Mouse (Mus musculus) ES-E14 (cell line): Measurements from ENCODE around the gene Slc25a22. TPM values are rescaled to one million over a fixed set of nuclear protein-coding genes. Genes with fewer than 3 reads are reported as not detected.

Experiments used
- DNase-seq: peaks from one replicate; pipeline ENCODE4 v3.0.0-alpha.2; 2013; ENCODE audit warnings: low read depth, low spot score
- H3K27ac ChIP-seq: 2 replicates; pipeline ENCODE4 v1.5.1; 2012; ENCODE audit warnings: low read depth, mild to moderate bottlenecking, low read length, moderate library complexity, mixed read lengths; ENCODE audit not compliant: poor library complexity, insufficient read depth, severe bottlenecking
- H3K36me3 ChIP-seq: 2 replicates; pipeline ENCODE4 v1.6.1; 2012; ENCODE audit warnings: mild to moderate bottlenecking, low read length, moderate library complexity, mixed read lengths; ENCODE audit not compliant: control insufficient read depth, poor library complexity, insufficient read depth, severe bottlenecking
- H3K4me1 ChIP-seq, 2 experiments: fragments of 150-350 bp in 1 of 2; sonication (generic) in 1 of 2; 2 replicates each; pipeline ENCODE4 v1.6.1; 2012; ENCODE audit warnings: low read length in 2 of 2, mild to moderate bottlenecking in 1 of 2, mixed read lengths in 1 of 2; ENCODE audit not compliant: control insufficient read depth in 2 of 2, insufficient read depth in 2 of 2, poor library complexity in 1 of 2
- H3K4me3 ChIP-seq, 2 experiments: fragments of 150-350 bp in 1 of 2; sonication (generic) in 1 of 2; 2 replicates each; pipeline ENCODE4 v1.5.1; 2012; ENCODE audit warnings: low read length in 2 of 2, low read depth in 1 of 2, mild to moderate bottlenecking in 1 of 2, mixed read lengths in 1 of 2; ENCODE audit not compliant: insufficient read depth in 1 of 2, poor library complexity in 1 of 2, severe bottlenecking in 1 of 2
- H3K9ac ChIP-seq: 2 replicates; pipeline ENCODE4 v1.6.1; 2012; ENCODE audit warnings: low read depth, mild to moderate bottlenecking, low read length, mixed read lengths; ENCODE audit not compliant: poor library complexity, insufficient read depth, severe bottlenecking
- H3K9me3 ChIP-seq: fragments of 150-350 bp; sonication (generic); 2 replicates; pipeline ENCODE4 v1.6.1; 2012; ENCODE audit warnings: low read depth, mild to moderate bottlenecking, low read length; ENCODE audit not compliant: control insufficient read depth, insufficient read depth
- CHD2 ChIP-seq: IDR thresholded peaks from 2 replicates; pipeline ENCODE4 v1.6.1; 2014; ENCODE audit warnings: mild to moderate bottlenecking, low read depth, low read length, inconsistent platforms
- HCFC1 ChIP-seq: IDR thresholded peaks from 2 replicates; pipeline ENCODE4 v1.6.1; 2012; ENCODE audit warnings: low read length, inconsistent platforms, borderline replicate concordance; ENCODE audit not compliant: insufficient read depth
- MAFK ChIP-seq: IDR thresholded peaks from 2 replicates; pipeline ENCODE4 v1.6.1; 2014; ENCODE audit warnings: mild to moderate bottlenecking, low read depth, low read length, inconsistent platforms; ENCODE audit not compliant: insufficient read depth
- ZC3H11A ChIP-seq: IDR thresholded peaks from 2 replicates; pipeline ENCODE4 v1.6.1; 2012; ENCODE audit warnings: low read depth, mild to moderate bottlenecking, inconsistent platforms, low read length, borderline replicate concordance
- ZNF384 ChIP-seq: IDR thresholded peaks from 2 replicates; pipeline ENCODE4 v1.6.1; 2012; ENCODE audit warnings: low read depth, low read length, inconsistent platforms
- in situ Hi-C, 2 experiments: fragments of 600-800 bp; cut with MboI; formaldehyde crosslinking; loops; one replicate each; pipeline ENCODE4 v1.15.1; 2025; ENCODE audit warnings: low sequenced_read_pairs in 2 of 2, inconsistent platforms in 1 of 2; ENCODE audit not compliant: unreplicated experiment in 2 of 2
- total RNA-seq: library from RNA; depleted of rRNA; stranded (reverse); fragments of 300-350 nt; gene quantifications from 2 replicates; pipeline ENCODE4 v1.2.3, GENCODE M21; 2012

The Slc25a22 gene
- total RNA-seq, 1 experiment = 16.2 TPM

DNA sequence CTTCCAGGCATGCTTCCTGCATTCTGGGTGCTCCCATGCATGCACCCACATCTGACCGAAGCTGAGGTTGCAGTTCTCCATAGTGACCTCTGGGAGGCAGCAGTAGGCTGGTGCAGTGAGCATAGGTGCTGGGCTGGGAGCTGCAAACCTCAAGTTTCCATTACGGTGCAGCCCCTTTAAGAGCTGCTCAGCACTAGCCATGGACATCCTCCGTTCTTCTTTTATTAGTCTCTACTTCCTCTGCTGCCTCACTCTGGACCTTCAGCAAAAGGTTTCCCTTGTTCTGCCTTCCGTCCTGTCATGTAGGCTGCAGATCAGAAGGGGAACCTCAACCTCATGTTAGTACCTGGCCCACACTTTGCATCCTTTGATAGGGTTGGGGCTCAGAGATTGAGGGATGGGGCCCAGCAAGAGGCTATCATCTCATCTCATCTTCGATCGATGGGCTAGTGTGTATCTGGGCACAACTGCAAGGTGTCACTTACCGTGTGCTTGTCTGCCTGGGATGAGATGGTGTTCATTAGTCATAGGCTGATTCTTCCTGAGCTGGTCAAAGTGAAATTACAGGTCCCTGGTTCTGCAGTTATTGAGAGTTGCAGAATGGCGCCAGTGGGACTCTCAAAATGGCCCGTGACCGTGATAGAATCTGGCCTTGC lies 43.3 kb upstream of the Slc25a22 start:
- in situ Hi-C loops = no loop called here
- Histone ChIP-seq H3K9ac (no peak overlapping the region), H3K4me3 (no peak overlapping the region), H3K4me1 (peaks cover 4 to 15% of the 10 kb centered on the region in 2 experiments; a peak in 2 of 4 replicates), H3K9me3 (no peaks in the 10 kb centered on the region), H3K27ac (no peak overlapping the region), H3K36me3 (no peaks in the 10 kb centered on the region; the same call in 1 of the 2 replicates)
- no peak for DNase-seq
- TF ChIP-seq MAFK (peak; percentile 34; the same call in 1 of the 2 replicates), HCFC1 (no peak), CHD2 (no peak), ZC3H11A (peak; percentile 77; the same call in 1 of the 2 replicates), ZNF384 (no peak)

DNA sequence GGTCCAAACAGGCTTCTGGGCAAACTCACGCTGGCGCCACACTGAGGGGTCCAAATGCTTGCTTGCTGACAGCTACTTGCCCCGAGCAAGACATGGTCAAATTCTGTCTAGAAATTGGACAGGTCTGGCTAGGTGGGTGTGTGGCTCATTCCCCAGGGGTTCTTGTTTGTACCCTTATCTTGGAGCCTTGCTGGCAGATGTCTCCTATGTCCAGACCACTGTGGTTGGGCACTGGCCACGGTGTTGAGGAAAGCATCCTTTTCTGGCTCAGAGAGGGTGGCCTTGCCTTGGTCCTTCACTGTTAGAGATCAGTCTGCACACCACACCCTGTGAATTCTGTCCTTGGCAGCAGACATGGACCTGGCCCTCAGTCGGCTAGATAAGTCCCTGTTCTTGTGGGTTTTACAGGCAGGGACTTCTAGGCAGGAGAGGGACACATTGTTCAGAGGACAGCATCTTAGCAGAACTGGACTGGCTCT lies 40.6 kb upstream of the Slc25a22 start:
- Histone ChIP-seq H3K4me1 (peaks cover 4 to 15% of the 10 kb centered on the region in 2 experiments; a peak in 2 of 4 replicates), H3K36me3 (no peaks in the 10 kb centered on the region), H3K9me3 (no peaks in the 10 kb centered on the region), H3K27ac (no peak overlapping the region), H3K9ac (no peak overlapping the region), H3K4me3 (no peak overlapping the region)
- no peak for DNase-seq
- TF ChIP-seq ZC3H11A = no peak
- TF ChIP-seq MAFK = no peak
- TF ChIP-seq CHD2 = no peak
- TF ChIP-seq HCFC1 = no peak
- TF ChIP-seq ZNF384 = no peak
- in situ Hi-C loops = no loop called here

DNA sequence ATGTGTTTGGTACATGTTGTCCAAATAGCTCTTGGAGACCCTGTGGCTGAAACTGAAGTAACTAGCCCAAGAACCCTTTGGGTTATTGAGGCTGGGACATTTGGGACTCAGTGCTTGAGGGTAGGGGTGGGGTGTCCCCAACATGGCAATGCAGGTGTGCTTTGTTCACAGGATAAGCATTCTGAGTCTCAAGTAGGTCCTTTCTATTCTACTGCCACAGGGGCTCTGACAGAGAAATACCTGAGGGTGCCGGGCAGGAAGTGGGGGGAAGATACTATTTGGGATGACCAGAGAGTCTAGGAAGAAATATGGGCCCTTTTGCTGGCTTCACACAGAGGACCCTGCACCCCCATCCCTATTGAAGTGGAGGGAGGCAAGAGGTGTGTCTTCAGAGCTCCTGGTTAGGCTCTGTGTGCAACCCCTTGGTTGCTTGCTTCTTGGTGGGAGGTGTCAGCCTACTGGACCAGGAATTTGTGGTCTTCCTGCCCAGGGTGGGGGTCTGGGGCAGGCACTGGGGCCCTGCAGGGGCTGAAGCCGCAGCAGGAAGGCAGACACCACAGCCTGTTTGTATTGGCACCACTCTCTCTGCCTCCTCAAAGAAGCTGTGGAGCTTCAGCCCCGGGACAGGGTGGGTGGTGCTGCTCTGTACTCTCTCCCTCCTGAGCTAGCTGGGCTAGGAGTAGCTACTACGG lies 40.0 kb upstream of the Slc25a22 start:
- Histone ChIP-seq H3K4me3 (no peak overlapping the region), H3K36me3 (peaks cover 2% of the 10 kb centered on the region), H3K4me1 (peaks cover 3 to 16% of the 10 kb centered on the region in 2 experiments; a peak in 2 of 4 replicates), H3K9me3 (no peaks in the 10 kb centered on the region), H3K27ac (no peak overlapping the region), H3K9ac (no peak overlapping the region)
- in situ Hi-C loops = no loop called here
- no peak for DNase-seq
- no peak for TF ChIP-seq ZNF384
- TF ChIP-seq ZC3H11A = no peak
- no peak for TF ChIP-seq CHD2
- TF ChIP-seq HCFC1 = no peak

DNA sequence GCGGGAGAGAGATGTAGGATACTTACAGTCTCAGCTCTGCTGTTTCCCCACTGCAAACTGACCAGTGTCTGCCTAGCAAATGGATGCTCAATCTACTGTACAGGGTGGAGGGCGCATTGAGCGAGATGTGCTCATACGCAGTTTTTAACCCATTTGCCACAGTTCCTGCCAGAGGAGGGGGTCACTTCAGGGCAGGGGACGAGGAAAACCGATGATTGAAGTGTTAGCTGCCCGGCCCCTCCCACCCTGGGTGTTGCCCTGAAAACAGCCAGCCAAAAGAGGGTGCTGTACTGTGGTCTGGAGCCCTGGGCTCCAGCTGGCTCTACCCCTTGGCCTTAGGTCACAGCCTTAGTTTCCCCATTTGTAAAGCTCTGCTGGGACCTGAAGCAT lies 39.3 kb upstream of the Slc25a22 start:
- in situ Hi-C loops = no loop called here
- no peaks in the 10 kb centered on the region for H3K9me3 ChIP-seq
- no peak overlapping the region for H3K27ac ChIP-seq
- no peak overlapping the region for H3K9ac ChIP-seq
- peaks cover 3 to 15% of the 10 kb centered on the region in 2 experiments; a peak in 2 of 4 replicates for H3K4me1 ChIP-seq
- TF ChIP-seq ZC3H11A (no peak), ZNF384 (no peak), HCFC1 (no peak)
- no peak for DNase-seq
- peak overlapping the region in 1 of 2 experiments; percentile 6; a peak in 1 of 4 replicates for H3K4me3 ChIP-seq
- H3K36me3 ChIP-seq = peaks cover 7% of the 10 kb centered on the region
